Mouse (Mus musculus) megakaryocyte, embryonic 14.5 days (primary cell): ENCODE results near the gene Pdzd9.

Experiments used
- FLI1 ChIP-seq: IDR thresholded peaks from 2 replicates; pipeline ENCODE4 v1.6.1; 2012; ENCODE audit warnings: low read length, inconsistent platforms, mixed read lengths
- GATA1 ChIP-seq: IDR thresholded peaks from 3 replicates; pipeline ENCODE4 v1.6.1; 2012; ENCODE audit warnings: mixed read lengths, low read length, inconsistent platforms, borderline replicate concordance

DNA sequence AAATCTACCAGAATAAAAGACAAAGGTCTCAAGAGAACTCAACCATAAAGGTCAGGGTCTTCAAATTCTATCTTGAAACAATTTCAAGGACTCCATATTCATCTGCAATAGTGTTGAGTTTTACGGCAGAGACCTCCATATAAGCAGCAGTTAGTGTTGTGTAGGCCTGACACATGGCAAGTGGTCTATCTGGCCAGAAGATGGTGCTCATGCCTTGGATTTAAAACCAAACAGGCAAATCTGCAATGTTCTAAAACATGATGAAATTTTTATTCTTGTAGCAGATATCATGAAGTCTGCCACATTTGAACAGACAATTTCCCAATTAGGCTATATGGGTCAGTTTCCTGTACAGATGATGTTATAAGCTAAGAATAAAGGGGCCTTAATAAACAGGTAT lies 37.6 kb downstream of the Pdzd9 start:
- TF ChIP-seq GATA1: no peak
- no peak for TF ChIP-seq FLI1
